Mouse (Mus musculus): ENCODE measurements around the gene Rab8a. TPM values are rescaled to one million over a fixed set of nuclear protein-coding genes. Genes with fewer than 3 reads are reported as not detected.

The Rab8a gene
- polyA plus RNA-seq, 1 experiment from 2014 or later, result 94.2 TPM

GRCm38 (mm10) chr8:72158096-72158495 is 2.9 kb upstream of the Rab8a start:
- WGBS, result 85% methylated on average over 2 of the region's 2 CpGs
- H3K9ac ChIP-seq (ENCODE audit: low read depth, low read length), result no peak overlapping the region

GRCm38 (mm10) chr8:72158726-72159125 is 2.3 kb upstream of the Rab8a start:
- peaks cover 8% of the 10 kb centered on the region; the same call in 1 of the 2 replicates for H3K4me1 ChIP-seq (replicated peaks; ENCODE audit: control insufficient read depth, insufficient read depth, low read length)
- no peaks in the 10 kb centered on the region for H3K36me3 ChIP-seq (ENCODE audit: control insufficient read depth, insufficient read depth, low read length)
- H3K9me3 ChIP-seq (ENCODE audit: control insufficient read depth, low read length), result no peaks in the 10 kb centered on the region
- WGBS, result 82% methylated on average over 3 of the region's 3 CpGs
- no peak overlapping the region for H3K27ac ChIP-seq (ENCODE audit: low read depth, low read length)
- H3K4me2 ChIP-seq (replicated peaks; ENCODE audit: low read depth, low read length), result no peak overlapping the region
- no peaks in the 10 kb centered on the region for H3K27me3 ChIP-seq (ENCODE audit: control insufficient read depth, insufficient read depth, low read length)
- no peak overlapping the region for H3K9ac ChIP-seq (ENCODE audit: low read depth, low read length)
- ATAC-seq (ENCODE audit: low FRiP score), result no peak
- no peak for DNase-seq (ENCODE audit: low spot score)
- no peak overlapping the region for H3K4me3 ChIP-seq (ENCODE audit: low read depth, low read length)

More at GRCm38 (mm10) chr8:72158096-72158495, 2.9 kb upstream of the Rab8a start:
- no peak overlapping the region for H3K4me3 ChIP-seq (ENCODE audit: low read depth, low read length)
- DNase-seq (ENCODE audit: low spot score), result no peak
- no peaks in the 10 kb centered on the region for H3K9me3 ChIP-seq (ENCODE audit: control insufficient read depth, low read length)
- H3K27ac ChIP-seq (ENCODE audit: low read depth, low read length), result no peak overlapping the region
- no peaks in the 10 kb centered on the region for H3K36me3 ChIP-seq (ENCODE audit: control insufficient read depth, insufficient read depth, low read length)
- H3K4me2 ChIP-seq (replicated peaks; ENCODE audit: low read depth, low read length), result no peak overlapping the region
- H3K4me1 ChIP-seq (replicated peaks; ENCODE audit: control insufficient read depth, insufficient read depth, low read length), result peaks cover 8% of the 10 kb centered on the region; the same call in 1 of the 2 replicates
- no peak for ATAC-seq (ENCODE audit: low FRiP score)
- H3K27me3 ChIP-seq (ENCODE audit: control insufficient read depth, insufficient read depth, low read length), result no peaks in the 10 kb centered on the region

- H3K9ac ChIP-seq (ENCODE audit: low read depth, low read length), result no peak overlapping the region
- no peaks in the 10 kb centered on the region for H3K36me3 ChIP-seq (ENCODE audit: control insufficient read depth, insufficient read depth, low read length)
- DNase-seq (ENCODE audit: low spot score), result no peak
- peak overlapping the region; percentile 33; the same call in 1 of the 2 replicates for H3K4me3 ChIP-seq (ENCODE audit: low read depth, low read length)
- ATAC-seq (ENCODE audit: low FRiP score), result no peak
- peaks cover 8% of the 10 kb centered on the region; the same call in 1 of the 2 replicates for H3K4me1 ChIP-seq (replicated peaks; ENCODE audit: control insufficient read depth, insufficient read depth, low read length)
- WGBS, result 73% methylated on average over 3 of the region's 3 CpGs
- no peaks in the 10 kb centered on the region for H3K27me3 ChIP-seq (ENCODE audit: control insufficient read depth, insufficient read depth, low read length)
- peak overlapping the region; percentile 46 for H3K4me2 ChIP-seq (replicated peaks; ENCODE audit: low read depth, low read length)
- no peak overlapping the region for H3K27ac ChIP-seq (ENCODE audit: low read depth, low read length)
- H3K9me3 ChIP-seq (ENCODE audit: control insufficient read depth, low read length), result no peaks in the 10 kb centered on the region
These were observed 993 bp upstream of the Rab8a start for GRCm38 (mm10) chr8:72160007-72160406.

GRCm38 (mm10) chr8:72162821-72163220 is 1.8 kb downstream of the Rab8a start:
- no peak for DNase-seq (ENCODE audit: low spot score)
- no peak overlapping the region for H3K4me2 ChIP-seq (replicated peaks; ENCODE audit: low read depth, low read length)
- ATAC-seq (ENCODE audit: low FRiP score), result no peak

GRCm38 (mm10) chr8:72169098-72169668 is 8.2 kb downstream of the Rab8a start:
- ATAC-seq (ENCODE audit: low FRiP score), result no peak
- DNase-seq (ENCODE audit: low spot score), result no peak
- WGBS, result 89% methylated on average over 3 of the region's 3 CpGs
- Histone ChIP-seq H3K4me1 (replicated peaks; ENCODE audit: control insufficient read depth, insufficient read depth, low read length) (no peaks in the 10 kb centered on the region), H3K36me3 (ENCODE audit: control insufficient read depth, insufficient read depth, low read length) (peaks cover 9% of the 10 kb centered on the region; the same call in 1 of the 2 replicates), H3K4me3 (ENCODE audit: low read depth, low read length) (no peak overlapping the region), H3K27me3 (ENCODE audit: control insufficient read depth, insufficient read depth, low read length) (no peaks in the 10 kb centered on the region), H3K27ac (ENCODE audit: low read depth, low read length) (no peak overlapping the region), H3K4me2 (replicated peaks; ENCODE audit: low read depth, low read length) (no peak overlapping the region), H3K9me3 (ENCODE audit: control insufficient read depth, low read length) (no peaks in the 10 kb centered on the region), H3K9ac (ENCODE audit: low read depth, low read length) (no peak overlapping the region)

More at GRCm38 (mm10) chr8:72162821-72163220, 1.8 kb downstream of the Rab8a start:
- Histone ChIP-seq H3K9ac (ENCODE audit: low read depth, low read length) (no peak overlapping the region), H3K27me3 (ENCODE audit: control insufficient read depth, insufficient read depth, low read length) (no peaks in the 10 kb centered on the region), H3K9me3 (ENCODE audit: control insufficient read depth, low read length) (no peaks in the 10 kb centered on the region), H3K27ac (ENCODE audit: low read depth, low read length) (no peak overlapping the region), H3K36me3 (ENCODE audit: control insufficient read depth, insufficient read depth, low read length) (no peaks in the 10 kb centered on the region), H3K4me3 (ENCODE audit: low read depth, low read length) (no peak overlapping the region), H3K4me1 (replicated peaks; ENCODE audit: control insufficient read depth, insufficient read depth, low read length) (peaks cover 8% of the 10 kb centered on the region; the same call in 1 of the 2 replicates)

- H3K4me2 ChIP-seq (replicated peaks; ENCODE audit: low read depth, low read length), result no peak overlapping the region
- 81% methylated on average over 3 of the region's 3 CpGs for WGBS
- H3K27ac ChIP-seq (ENCODE audit: low read depth, low read length), result no peak overlapping the region
- no peak overlapping the region for H3K4me3 ChIP-seq (ENCODE audit: low read depth, low read length)
- peaks cover 9% of the 10 kb centered on the region; the same call in 1 of the 2 replicates for H3K36me3 ChIP-seq (ENCODE audit: control insufficient read depth, insufficient read depth, low read length)
- DNase-seq (ENCODE audit: low spot score) (no peak), ATAC-seq (ENCODE audit: low FRiP score) (no peak)
- H3K27me3 ChIP-seq (ENCODE audit: control insufficient read depth, insufficient read depth, low read length), result no peaks in the 10 kb centered on the region
- H3K9ac ChIP-seq (ENCODE audit: low read depth, low read length), result no peak overlapping the region
- no peaks in the 10 kb centered on the region for H3K4me1 ChIP-seq (replicated peaks; ENCODE audit: control insufficient read depth, insufficient read depth, low read length)
- no peaks in the 10 kb centered on the region for H3K9me3 ChIP-seq (ENCODE audit: control insufficient read depth, low read length)
These were observed 8.8 kb downstream of the Rab8a start for GRCm38 (mm10) chr8:72169681-72170249.

GRCm38 (mm10) chr8:72177346-72177925 is 16.4 kb downstream of the Rab8a start:
- H3K27me3 ChIP-seq (ENCODE audit: control insufficient read depth, insufficient read depth, low read length), result no peaks in the 10 kb centered on the region
- peak; percentile 83 for DNase-seq (ENCODE audit: low spot score)
- H3K9me3 ChIP-seq (ENCODE audit: control insufficient read depth, low read length), result no peaks in the 10 kb centered on the region
- H3K4me3 ChIP-seq (ENCODE audit: low read depth, low read length), result no peak overlapping the region
- no peak overlapping the region for H3K4me2 ChIP-seq (replicated peaks; ENCODE audit: low read depth, low read length)
- peaks cover 3% of the 10 kb centered on the region; the same call in 1 of the 2 replicates for H3K36me3 ChIP-seq (ENCODE audit: control insufficient read depth, insufficient read depth, low read length)
- no peaks in the 10 kb centered on the region for H3K4me1 ChIP-seq (replicated peaks; ENCODE audit: control insufficient read depth, insufficient read depth, low read length)
- no peak overlapping the region for H3K27ac ChIP-seq (ENCODE audit: low read depth, low read length)
- ATAC-seq (ENCODE audit: low FRiP score), result peak; percentile 69
- no peak overlapping the region for H3K9ac ChIP-seq (ENCODE audit: low read depth, low read length)
- WGBS, result 55% methylated on average over 5 of the region's 5 CpGs

- Histone ChIP-seq H3K27me3 (ENCODE audit: control insufficient read depth, insufficient read depth, low read length) (no peaks in the 10 kb centered on the region), H3K4me2 (replicated peaks; ENCODE audit: low read depth, low read length) (no peak overlapping the region), H3K9ac (ENCODE audit: low read depth, low read length) (no peak overlapping the region), H3K27ac (ENCODE audit: low read depth, low read length) (no peak overlapping the region), H3K36me3 (ENCODE audit: control insufficient read depth, insufficient read depth, low read length) (no peaks in the 10 kb centered on the region), H3K4me1 (replicated peaks; ENCODE audit: control insufficient read depth, insufficient read depth, low read length) (no peaks in the 10 kb centered on the region), H3K9me3 (ENCODE audit: control insufficient read depth, low read length) (no peaks in the 10 kb centered on the region), H3K4me3 (ENCODE audit: low read depth, low read length) (no peak overlapping the region)
- ATAC-seq (ENCODE audit: low FRiP score) (no peak), DNase-seq (ENCODE audit: low spot score) (no peak)
- WGBS, result 85% methylated on average over 2 of the region's 2 CpGs
These were observed 22.7 kb downstream of the Rab8a start for GRCm38 (mm10) chr8:72183554-72184202.
